Mouse (Mus musculus) lung, adult 2 months (tissue): Measurements from ENCODE around the gene Thumpd2. TPM values are rescaled to one million over a fixed set of nuclear protein-coding genes. Genes with fewer than 3 reads are reported as not detected.

Experiments
- DNase-seq: peaks from one replicate; pipeline ENCODE4 v3.0.0; 2022
- H3K4me1 ChIP-seq: fragments of 200-500 bp; 2 replicates; pipeline ENCODE4 v1.6.1; 2011; ENCODE audit warnings: low read length; ENCODE audit not compliant: control insufficient read depth, insufficient read depth
- H3K4me3 ChIP-seq: fragments of 200-500 bp; replicated peaks from 2 replicates; pipeline ENCODE3; 2011; ENCODE audit warnings: low read depth, mild to moderate bottlenecking, control low read depth, low read length; ENCODE audit errors: extremely low read depth
- CTCF ChIP-seq: fragments of 200-500 bp; IDR thresholded peaks from 2 replicates; pipeline ENCODE4 v1.5.1; 2011; ENCODE audit warnings: mild to moderate bottlenecking, low read length, control low read depth; ENCODE audit not compliant: insufficient read depth
- POLR2A ChIP-seq: fragments of 200-500 bp; IDR thresholded peaks from 2 replicates; pipeline ENCODE4 v1.6.1; 2011; ENCODE audit warnings: low read depth, mild to moderate bottlenecking, control low read depth, low read length, borderline replicate concordance; ENCODE audit errors: extremely low read depth
- WGBS: fragments of 180-500 bp; shearing (Covaris S2); methylation state at CpG from one replicate; pipeline ENCODE4 v1.1.7; 2018; 5-methylcytosine and 5-hydroxymethylcytosine counted together
- polyA plus RNA-seq: library from polyadenylated mRNA; depleted of rRNA; stranded (reverse); fragments of >200 nt; gene quantifications from 2 replicates; pipeline ENCODE4 v1.2.3, GENCODE M21; 2012

Gene Thumpd2
- polyA plus RNA-seq, 1 experiment: 1.3 TPM

- Histone ChIP-seq H3K4me1 (peaks cover 5% of the 10 kb centered on the region), H3K4me3 (no peak overlapping the region)
- DNase-seq: no peak
- WGBS: 41% methylated on average over 6 of the region's 6 CpGs
- TF ChIP-seq POLR2A (no peak), CTCF (no peak)
Measured at GRCm38 (mm10) chr17:81062349-81062871, 2.5 kb downstream of the Thumpd2 start.

- H3K4me3 ChIP-seq: no peak overlapping the region
- 93% methylated on average over 8 of the region's 8 CpGs for WGBS
- no peak for DNase-seq
- TF ChIP-seq CTCF: no peak
- no peak for TF ChIP-seq POLR2A
- no peaks in the 10 kb centered on the region; the same call in 1 of the 2 replicates for H3K4me1 ChIP-seq
Measured at GRCm38 (mm10) chr17:81056796-81057381, 8.0 kb downstream of the Thumpd2 start.

DNA sequence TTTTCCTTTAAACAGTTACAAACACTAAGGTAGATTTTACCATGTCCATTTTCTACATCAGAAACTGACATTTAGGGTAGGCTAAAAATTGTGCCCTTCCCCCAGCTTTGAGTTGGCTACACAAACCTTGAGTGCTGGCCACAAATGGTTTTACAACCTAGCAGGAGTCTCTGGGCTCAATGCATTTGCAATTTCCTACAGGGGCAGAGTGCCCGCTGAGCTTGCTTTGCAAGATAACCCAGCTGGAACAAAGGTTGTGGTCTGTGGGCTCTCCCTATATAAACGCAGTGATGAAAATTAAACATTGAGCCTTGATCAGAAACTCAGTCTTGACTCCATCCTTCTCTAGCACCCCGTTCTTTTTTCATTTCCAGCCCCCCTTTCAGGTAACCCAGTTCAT, 8.8 kb downstream of the Thumpd2 start:
- H3K4me1 ChIP-seq: no peaks in the 10 kb centered on the region; the same call in 1 of the 2 replicates
- TF ChIP-seq CTCF (no peak), POLR2A (no peak)
- no peak for DNase-seq
- no peak overlapping the region for H3K4me3 ChIP-seq
- 63% methylated on average over 3 of the region's 3 CpGs for WGBS

- no peak overlapping the region for H3K4me3 ChIP-seq
- 91% methylated on average over 5 of the region's 5 CpGs for WGBS
- DNase-seq: no peak
- H3K4me1 ChIP-seq: no peaks in the 10 kb centered on the region; the same call in 1 of the 2 replicates
- TF ChIP-seq CTCF (no peak), POLR2A (no peak)
Measured at GRCm38 (mm10) chr17:81055522-81055921, 9.4 kb downstream of the Thumpd2 start.

DNA sequence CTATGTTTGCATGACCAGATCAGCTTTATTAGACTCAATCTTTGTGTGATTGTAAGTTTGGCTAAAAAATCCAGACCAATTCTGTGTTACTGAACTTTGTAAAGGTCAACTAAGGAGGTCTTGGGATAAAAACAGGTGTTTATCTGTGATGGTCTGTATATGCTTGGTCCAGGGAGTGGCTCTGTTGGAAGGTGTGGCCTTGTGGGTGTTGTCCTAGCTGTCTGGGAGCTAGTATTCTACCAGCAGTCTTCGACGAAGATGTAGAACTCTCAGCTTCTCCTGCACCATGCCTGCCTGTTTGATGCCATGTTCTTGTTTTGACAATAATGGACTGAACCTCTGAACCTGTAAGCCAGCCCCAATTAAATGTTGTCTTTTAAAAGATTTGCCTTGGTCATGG, 11.6 kb downstream of the Thumpd2 start:
- no peaks in the 10 kb centered on the region; the same call in 1 of the 2 replicates for H3K4me1 ChIP-seq
- DNase-seq: no peak
- no peak for TF ChIP-seq POLR2A
- TF ChIP-seq CTCF: no peak
- no peak overlapping the region for H3K4me3 ChIP-seq
- 95% methylated on average over 2 of the region's 2 CpGs for WGBS

- Histone ChIP-seq H3K4me3 (no peak overlapping the region), H3K4me1 (no peaks in the 10 kb centered on the region)
- 72% methylated on average over 7 of the region's 7 CpGs for WGBS
- DNase-seq: no peak
- TF ChIP-seq POLR2A (no peak), CTCF (no peak)
Measured at GRCm38 (mm10) chr17:81047930-81048564, 16.8 kb downstream of the Thumpd2 start.

GRCm38 (mm10) chr17:81045525-81046150, 19.2 kb downstream of the Thumpd2 start:
- TF ChIP-seq POLR2A (no peak), CTCF (peak; percentile 54)
- no peaks in the 10 kb centered on the region for H3K4me1 ChIP-seq
- no peak overlapping the region for H3K4me3 ChIP-seq
- WGBS: 88% methylated on average over 9 of the region's 9 CpGs
- peak; percentile 27 for DNase-seq

GRCm38 (mm10) chr17:81045115-81045514, 19.8 kb downstream of the Thumpd2 start:
- no peak for DNase-seq
- Histone ChIP-seq H3K4me1 (no peaks in the 10 kb centered on the region), H3K4me3 (no peak overlapping the region)
- 81% methylated on average over 6 of the region's 6 CpGs for WGBS
- no peak for TF ChIP-seq POLR2A
- no peak for TF ChIP-seq CTCF

GRCm38 (mm10) chr17:81044356-81044755, 20.5 kb downstream of the Thumpd2 start:
- DNase-seq: no peak
- no peak overlapping the region for H3K4me3 ChIP-seq
- H3K4me1 ChIP-seq: no peaks in the 10 kb centered on the region
- WGBS: 89% methylated on average over 3 of the region's 3 CpGs
- TF ChIP-seq POLR2A (no peak), CTCF (no peak)
